Mouse (Mus musculus): ENCODE data around the gene Stk11. TPM values are rescaled to one million over a fixed set of nuclear protein-coding genes. Genes with fewer than 3 reads are reported as not detected.

Stk11 gene
- polyA plus RNA-seq, 1 experiment, result 104 TPM

GRCm38 (mm10) chr10:80076386-80076785, 39.2 kb upstream of the Stk11 start:
- H3K4me1 ChIP-seq (ENCODE audit: control insufficient read depth, insufficient read depth, low read length), result peaks cover 46% of the 10 kb centered on the region
- H3K4me3 ChIP-seq (ENCODE audit: insufficient read depth, low read length), result no peak overlapping the region
- TF ChIP-seq CTCF (IDR thresholded peaks at IDR 0.05; ENCODE audit: low read depth, low read length) (no peak), POLR2A (IDR thresholded peaks at IDR 0.05; ENCODE audit: borderline replicate concordance, low read depth, low read length) (no peak)
- H3K27ac ChIP-seq (ENCODE audit: insufficient read depth, low read depth, low read length), result no peak overlapping the region

GRCm38 (mm10) chr10:80077312-80077711, 38.3 kb upstream of the Stk11 start:
- Histone ChIP-seq H3K27ac (ENCODE audit: insufficient read depth, low read depth, low read length) (no peak overlapping the region), H3K4me3 (ENCODE audit: insufficient read depth, low read length) (no peak overlapping the region), H3K4me1 (ENCODE audit: control insufficient read depth, insufficient read depth, low read length) (peaks cover 36% of the 10 kb centered on the region)
- TF ChIP-seq POLR2A (IDR thresholded peaks at IDR 0.05; ENCODE audit: borderline replicate concordance, low read depth, low read length), result no peak
- no peak for TF ChIP-seq CTCF (IDR thresholded peaks at IDR 0.05; ENCODE audit: low read depth, low read length)

- peaks cover 26% of the 10 kb centered on the region for H3K4me1 ChIP-seq (ENCODE audit: control insufficient read depth, insufficient read depth, low read length)
- TF ChIP-seq CTCF (IDR thresholded peaks at IDR 0.05; ENCODE audit: low read depth, low read length) (no peak), POLR2A (IDR thresholded peaks at IDR 0.05; ENCODE audit: borderline replicate concordance, low read depth, low read length) (no peak)
- H3K27ac ChIP-seq (ENCODE audit: insufficient read depth, low read depth, low read length), result no peak overlapping the region
- H3K4me3 ChIP-seq (ENCODE audit: insufficient read depth, low read length), result no peak overlapping the region
Observed at GRCm38 (mm10) chr10:80078366-80078765, 37.2 kb upstream of the Stk11 start.

GRCm38 (mm10) chr10:80080396-80081070, 35.1 kb upstream of the Stk11 start:
- Histone ChIP-seq H3K4me1 (ENCODE audit: control insufficient read depth, insufficient read depth, low read length) (peaks cover 18% of the 10 kb centered on the region), H3K27ac (ENCODE audit: insufficient read depth, low read depth, low read length) (no peak overlapping the region), H3K4me3 (ENCODE audit: insufficient read depth, low read length) (no peak overlapping the region)
- TF ChIP-seq CTCF (IDR thresholded peaks at IDR 0.05; ENCODE audit: low read depth, low read length), result no peak
- TF ChIP-seq POLR2A (IDR thresholded peaks at IDR 0.05; ENCODE audit: borderline replicate concordance, low read depth, low read length), result no peak

GRCm38 (mm10) chr10:80081075-80081474, 34.5 kb upstream of the Stk11 start:
- Histone ChIP-seq H3K27ac (ENCODE audit: insufficient read depth, low read depth, low read length) (no peak overlapping the region), H3K4me3 (ENCODE audit: insufficient read depth, low read length) (no peak overlapping the region), H3K4me1 (ENCODE audit: control insufficient read depth, insufficient read depth, low read length) (peaks cover 13% of the 10 kb centered on the region)
- no peak for TF ChIP-seq CTCF (IDR thresholded peaks at IDR 0.05; ENCODE audit: low read depth, low read length)
- TF ChIP-seq POLR2A (IDR thresholded peaks at IDR 0.05; ENCODE audit: borderline replicate concordance, low read depth, low read length), result no peak

GRCm38 (mm10) chr10:80084817-80085487, 30.7 kb upstream of the Stk11 start:
- Histone ChIP-seq H3K27ac (ENCODE audit: insufficient read depth, low read depth, low read length) (no peak overlapping the region), H3K4me3 (ENCODE audit: insufficient read depth, low read length) (no peak overlapping the region)
- TF ChIP-seq POLR2A (IDR thresholded peaks at IDR 0.05; ENCODE audit: borderline replicate concordance, low read depth, low read length) (no peak), CTCF (IDR thresholded peaks at IDR 0.05; ENCODE audit: low read depth, low read length) (no peak)

GRCm38 (mm10) chr10:80086847-80087246, 28.8 kb upstream of the Stk11 start:
- H3K4me3 ChIP-seq (ENCODE audit: insufficient read depth, low read length), result no peak overlapping the region
- H3K4me1 ChIP-seq (ENCODE audit: control insufficient read depth, insufficient read depth, low read length), result peaks cover 22% of the 10 kb centered on the region
- no peak for TF ChIP-seq POLR2A (IDR thresholded peaks at IDR 0.05; ENCODE audit: borderline replicate concordance, low read depth, low read length)
- TF ChIP-seq CTCF (IDR thresholded peaks at IDR 0.05; ENCODE audit: low read depth, low read length), result no peak
- peak overlapping the region; percentile 50 for H3K27ac ChIP-seq (ENCODE audit: insufficient read depth, low read depth, low read length)

More at GRCm38 (mm10) chr10:80084817-80085487, 30.7 kb upstream of the Stk11 start:
- H3K4me1 ChIP-seq (ENCODE audit: control insufficient read depth, insufficient read depth, low read length), result peaks cover 32% of the 10 kb centered on the region

- peaks cover 22% of the 10 kb centered on the region for H3K4me1 ChIP-seq (ENCODE audit: control insufficient read depth, insufficient read depth, low read length)
- no peak overlapping the region for H3K4me3 ChIP-seq (ENCODE audit: insufficient read depth, low read length)
- H3K27ac ChIP-seq (ENCODE audit: insufficient read depth, low read depth, low read length), result peak overlapping the region; percentile 25
- TF ChIP-seq CTCF (IDR thresholded peaks at IDR 0.05; ENCODE audit: low read depth, low read length), result no peak
- TF ChIP-seq POLR2A (IDR thresholded peaks at IDR 0.05; ENCODE audit: borderline replicate concordance, low read depth, low read length), result no peak
Observed at GRCm38 (mm10) chr10:80087483-80087882, 28.1 kb upstream of the Stk11 start.

- no peak overlapping the region for H3K27ac ChIP-seq (ENCODE audit: insufficient read depth, low read depth, low read length)
- TF ChIP-seq POLR2A (IDR thresholded peaks at IDR 0.05; ENCODE audit: borderline replicate concordance, low read depth, low read length) (no peak), CTCF (IDR thresholded peaks at IDR 0.05; ENCODE audit: low read depth, low read length) (no peak)
- H3K4me3 ChIP-seq (ENCODE audit: insufficient read depth, low read length), result no peak overlapping the region
- peaks cover 22% of the 10 kb centered on the region for H3K4me1 ChIP-seq (ENCODE audit: control insufficient read depth, insufficient read depth, low read length)
Observed at GRCm38 (mm10) chr10:80089146-80089545, 26.5 kb upstream of the Stk11 start.

- H3K27ac ChIP-seq (ENCODE audit: insufficient read depth, low read depth, low read length), result no peak overlapping the region
- peaks cover 34% of the 10 kb centered on the region for H3K4me1 ChIP-seq (ENCODE audit: control insufficient read depth, insufficient read depth, low read length)
- no peak for TF ChIP-seq POLR2A (IDR thresholded peaks at IDR 0.05; ENCODE audit: borderline replicate concordance, low read depth, low read length)
- no peak for TF ChIP-seq CTCF (IDR thresholded peaks at IDR 0.05; ENCODE audit: low read depth, low read length)
- H3K4me3 ChIP-seq (ENCODE audit: insufficient read depth, low read length), result no peak overlapping the region
Observed at GRCm38 (mm10) chr10:80091527-80091926, 24.1 kb upstream of the Stk11 start.

All from bone marrow macrophage, adult 2 months (primary cell).